17 mouse cellular contexts compared by ENCODE assay signal in the genomic region with DNA sequence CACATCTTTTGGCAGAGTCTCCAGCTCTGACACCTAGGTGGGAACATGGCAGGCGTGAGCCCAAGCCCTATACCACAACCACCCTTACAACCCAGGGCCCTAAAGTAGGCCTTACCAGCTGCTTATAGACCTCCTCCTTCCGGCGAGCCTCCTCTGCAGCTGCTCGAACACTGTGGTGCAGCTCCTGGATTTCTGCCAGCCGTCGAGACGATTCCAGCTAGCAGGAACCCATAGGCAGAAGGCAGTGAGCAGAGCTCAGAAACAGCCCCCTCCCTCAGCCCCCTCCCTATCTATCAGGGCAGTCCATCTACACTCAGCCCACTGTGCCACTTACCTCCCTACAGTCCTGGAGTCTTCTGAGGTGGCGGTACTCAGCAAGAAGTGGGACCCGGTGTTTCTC. TPM values are rescaled to one million over a fixed set of nuclear protein-coding genes. Genes with fewer than 3 reads are reported as not detected.
"Had no signal": no experiment of that assay in that cellular context is flagged by ENCODE, and none has a peak within 500 bp of the region (broad histone marks: within the 10 kb centered on the region; RNA-seq: fewer than 3 reads in every experiment).

No protein-coding gene starts in this region.

- H3K4me2 ChIP-seq: liver, embryonic 11.5 days; liver, embryonic 15.5 days; neural tube, embryonic 15.5 days had no signal

- H3K27me3 ChIP-seq: liver, embryonic 15.5 days; neural tube, embryonic 15.5 days had no signal

- DNase-seq: kidney, adult 8-10 months; kidney, postnatal 25 days; lung, adult 2 months; lung, postnatal 36 days; midbrain, embryonic 14.5 days; thymus, postnatal 4 days had no signal

- H3K9me3 ChIP-seq: limb, embryonic 10.5 days; liver, embryonic 15.5 days; neural tube, embryonic 15.5 days had no signal

- H3K4me1 ChIP-seq: limb, embryonic 10.5 days; liver, embryonic 15.5 days; midbrain, embryonic 10.5 days; neural tube, embryonic 15.5 days had no signal

- H3K4me3 ChIP-seq: limb, embryonic 10.5 days; liver, embryonic 15.5 days; midbrain, embryonic 10.5 days; myocyte; neural tube, embryonic 15.5 days had no signal

- H3K27ac ChIP-seq: limb, embryonic 10.5 days; liver, embryonic 15.5 days; midbrain, embryonic 10.5 days; neural tube, embryonic 15.5 days; stomach, postnatal 0 days had no signal

- ATAC-seq: lung, postnatal 0 days had no signal

- H3K9ac ChIP-seq: liver, embryonic 15.5 days; neural tube, embryonic 15.5 days had no signal

RNA-seq across cellular contexts. Expression of gene Cacna1f, which starts 11.5 kb away (rescaled TPM):
- total RNA-seq: layer of hippocampus, postnatal 25 days had no signal
- polyA plus RNA-seq: limb, embryonic 10.5 days; midbrain, embryonic 10.5 days; myocyte; neural tube, embryonic 11.5 days; stomach, postnatal 0 days had no signal

RNA-seq across cellular contexts. Expression of gene Foxp3, which starts 21.9 kb away (rescaled TPM):
- polyA plus RNA-seq: kidney, embryonic 16.5 days; liver, embryonic 11.5 days; neural tube, embryonic 11.5 days; stomach, postnatal 0 days had no signal
